In the genomic region with DNA sequence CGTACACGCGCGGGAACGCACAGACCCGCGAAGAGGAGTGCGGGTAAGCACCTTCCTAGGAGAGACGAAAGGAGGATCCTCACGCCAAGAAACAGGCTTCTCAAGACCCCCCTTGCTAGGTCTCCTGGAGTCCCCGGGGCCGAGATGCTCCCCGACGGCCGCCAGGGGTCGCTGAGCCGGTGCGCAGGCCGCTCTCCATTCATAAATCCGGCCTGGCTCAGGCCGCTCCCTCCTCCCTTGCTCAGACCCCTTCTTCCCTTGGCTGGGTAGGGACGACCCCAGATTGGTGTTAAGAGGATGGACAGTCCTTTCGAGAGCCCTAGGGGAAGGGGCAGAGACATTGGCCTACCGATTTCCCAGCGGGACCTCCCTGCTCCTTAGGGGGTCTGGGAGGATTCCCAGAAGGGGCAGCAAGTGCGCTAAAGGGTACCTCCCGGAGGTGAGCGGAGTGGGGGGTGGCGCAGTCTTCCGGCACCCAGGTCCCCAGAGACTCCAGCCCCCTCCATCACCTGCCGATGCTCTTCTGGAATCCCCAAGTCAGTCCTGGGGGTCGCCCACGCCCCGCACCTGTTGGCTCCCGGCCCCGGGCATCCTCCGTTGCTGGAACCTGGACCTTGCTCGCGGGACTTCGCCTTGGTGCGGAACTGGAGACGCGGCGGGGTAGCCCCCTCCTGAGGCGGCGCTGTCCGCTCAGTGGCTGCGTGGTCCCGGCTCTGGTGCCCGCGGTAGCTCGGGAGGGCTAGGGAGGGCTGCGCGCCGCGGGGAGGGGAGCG, we compare ENCODE assay signal across 8 mouse cellular contexts. TPM values are rescaled to one million over a fixed set of nuclear protein-coding genes. Genes with fewer than 3 reads are reported as not detected.
DNase-seq lines count a peak whose midpoint lies in the region; ATAC-seq lines count a peak whose summit lies in the region.

No protein-coding gene starts in this region.

- peak overlapping the region; percentile 78 for H3K4me2 ChIP-seq in hindbrain, embryonic 12.5 days (replicated peaks)

- DNase-seq in R1 (ENCODE audit: low read depth, low spot score): peak; percentile 82
- peak; percentile 35 for DNase-seq in cerebellum, adult 9-10 months
- peak; percentile 33 to 54 for DNase-seq in frontal cortex, postnatal 25 days (ENCODE audit: low spot score in 2 of 2)
- peak; percentile 22 for DNase-seq in left cerebral cortex, adult 11 months (ENCODE audit: low spot score)
- peak; percentile 80 to 85 for DNase-seq in lung, postnatal 4 days
- DNase-seq in right cerebral cortex, adult 2 months (ENCODE audit: low spot score in 2 of 2): peak; percentile 59 to 64
- DNase-seq in adipocyte (ENCODE audit: low spot score): no peak

- H3K27ac ChIP-seq in hindbrain, embryonic 12.5 days: no peak overlapping the region

- H3K9ac ChIP-seq in hindbrain, embryonic 12.5 days: peak overlapping the region; percentile 51

- peak; percentile 64 for ATAC-seq in hindbrain, embryonic 12.5 days (ENCODE audit: low FRiP score)

- H3K4me3 ChIP-seq in hindbrain, embryonic 12.5 days: peak overlapping the region; percentile 33

- H3K27me3 ChIP-seq in hindbrain, embryonic 12.5 days: peaks cover 51% of the 10 kb centered on the region

- H3K9me3 ChIP-seq in hindbrain, embryonic 12.5 days (replicated peaks): no peaks in the 10 kb centered on the region

- peaks cover 27% of the 10 kb centered on the region for H3K4me1 ChIP-seq in hindbrain, embryonic 12.5 days

- WGBS in hindbrain, embryonic 12.5 days: under 1% methylated on average over 50 of the region's 57 CpGs

- no peaks in the 10 kb centered on the region for H3K36me3 ChIP-seq in hindbrain, embryonic 12.5 days

RNA-seq across cellular contexts. Expression of gene Hcrtr1, which starts 0.5 kb away (rescaled TPM):
- 1.0 and 1.3 TPM in 2 replicates for polyA plus RNA-seq in hindbrain, embryonic 12.5 days (2016; fragmentation: Nextera tagmentation; extraction: Ambion mirVana)

RNA-seq across cellular contexts. Expression of gene Pef1, which starts 36.3 kb away (rescaled TPM):
- 59.7 and 61.0 TPM in 2 replicates for polyA plus RNA-seq in hindbrain, embryonic 12.5 days (2016; fragmentation: Nextera tagmentation; extraction: Ambion mirVana)

RNA-seq across cellular contexts. Expression of gene Tinagl1, which starts 36.3 kb away (rescaled TPM):
- polyA plus RNA-seq in hindbrain, embryonic 12.5 days (2016; fragmentation: Nextera tagmentation; extraction: Ambion mirVana): 10.6 and 11.0 TPM in 2 replicates
